Mouse (Mus musculus) thymus, adult 2 months (tissue): ENCODE results near the gene Prcd.

Experiments
- CTCF ChIP-seq: fragments of 200-500 bp; IDR thresholded peaks from 2 replicates; pipeline ENCODE4 v1.5.1; 2012; ENCODE audit warnings: mild to moderate bottlenecking, control low read depth, low read length, moderate library complexity, borderline replicate concordance; ENCODE audit not compliant: control insufficient read depth, poor library complexity, insufficient read depth; ENCODE audit errors: extremely low read depth
- POLR2A ChIP-seq: fragments of 200-500 bp; IDR thresholded peaks from 2 replicates; pipeline ENCODE4 v1.6.1; 2012; ENCODE audit warnings: mild to moderate bottlenecking, low read length, control low read depth, moderate library complexity; ENCODE audit not compliant: control insufficient read depth, poor library complexity, insufficient read depth; ENCODE audit errors: extremely low read depth

- TF ChIP-seq POLR2A, result no peak
- peak; percentile 96 for TF ChIP-seq CTCF
Observed at GRCm38 (mm10) chr11:116642681-116643578, 10.4 kb upstream of the Prcd start.
